Mouse (Mus musculus): ENCODE data around the gene Kmt2d.
A peak's percentile ranks its signal among the peaks of the same experiment; 100 is the strongest.
"Not testable (repeated sequence)": the region's sequence is repeated elsewhere in the genome, so short reads cannot be mapped to it uniquely, and the experiment has no call there.

Kmt2d gene

DNA sequence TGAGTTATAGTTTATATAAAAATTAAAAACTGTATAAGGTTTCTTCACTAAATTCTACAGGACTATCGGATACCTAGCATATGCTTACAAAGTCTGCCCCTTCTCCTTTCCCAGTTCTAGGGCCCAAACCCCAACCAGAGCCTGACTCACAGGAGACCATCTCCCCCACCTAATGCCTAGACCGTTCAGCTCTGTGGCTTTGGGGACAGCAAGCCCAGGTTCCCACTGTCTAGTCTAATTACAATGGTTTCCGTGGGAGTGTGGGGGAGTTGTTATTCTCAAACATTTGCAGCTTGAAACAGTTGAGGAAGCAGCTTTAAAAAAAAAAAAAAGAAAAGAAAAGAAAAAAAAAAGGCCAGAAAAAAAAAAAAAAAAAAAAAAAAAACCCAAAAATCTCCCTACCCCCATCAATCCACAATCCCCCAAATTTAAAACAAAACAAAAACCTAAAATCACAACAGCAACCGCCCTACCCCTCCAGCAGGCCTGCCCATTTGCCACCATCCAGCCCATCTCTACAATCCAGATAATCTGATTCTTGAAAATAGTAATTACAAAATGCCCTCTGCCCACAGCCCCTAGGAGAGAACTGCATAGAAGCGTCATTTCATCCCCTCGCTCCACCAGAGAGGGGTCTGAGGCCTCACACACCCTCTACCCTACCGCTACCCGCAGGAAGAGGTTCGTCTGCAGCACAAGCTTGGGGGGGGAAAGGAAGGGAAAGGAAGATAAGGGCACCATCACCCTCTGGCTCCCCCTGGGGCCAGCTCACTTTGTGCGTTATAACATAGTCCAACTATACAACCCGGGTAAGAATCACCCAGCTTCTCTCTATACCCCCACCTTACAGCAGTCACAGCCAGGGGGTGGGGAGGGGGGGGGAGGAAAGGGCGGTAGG, 38.6 kb downstream of the Kmt2d start:
- DNase-seq (ENCODE audit: low read depth, low spot score) = no peak

DNA sequence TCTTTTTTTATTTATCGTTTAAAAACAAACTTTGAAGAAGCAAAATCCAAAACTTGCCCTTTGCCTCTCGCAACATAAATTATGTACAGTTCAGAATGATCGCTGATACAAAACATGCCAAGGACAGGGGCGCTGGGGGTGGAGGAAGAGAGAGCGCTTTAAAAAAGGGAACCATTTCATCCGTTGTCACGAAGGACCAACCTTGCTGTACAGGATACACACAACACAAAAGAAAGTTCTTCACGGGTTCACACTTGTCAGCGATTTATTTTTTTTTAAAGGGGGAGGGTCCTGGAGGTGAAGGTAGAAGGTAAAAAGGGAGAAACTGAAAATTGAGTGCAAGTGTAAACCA, 39.3 kb downstream of the Kmt2d start:
- DNase-seq (ENCODE audit: low read depth, low spot score) = no peak

DNA sequence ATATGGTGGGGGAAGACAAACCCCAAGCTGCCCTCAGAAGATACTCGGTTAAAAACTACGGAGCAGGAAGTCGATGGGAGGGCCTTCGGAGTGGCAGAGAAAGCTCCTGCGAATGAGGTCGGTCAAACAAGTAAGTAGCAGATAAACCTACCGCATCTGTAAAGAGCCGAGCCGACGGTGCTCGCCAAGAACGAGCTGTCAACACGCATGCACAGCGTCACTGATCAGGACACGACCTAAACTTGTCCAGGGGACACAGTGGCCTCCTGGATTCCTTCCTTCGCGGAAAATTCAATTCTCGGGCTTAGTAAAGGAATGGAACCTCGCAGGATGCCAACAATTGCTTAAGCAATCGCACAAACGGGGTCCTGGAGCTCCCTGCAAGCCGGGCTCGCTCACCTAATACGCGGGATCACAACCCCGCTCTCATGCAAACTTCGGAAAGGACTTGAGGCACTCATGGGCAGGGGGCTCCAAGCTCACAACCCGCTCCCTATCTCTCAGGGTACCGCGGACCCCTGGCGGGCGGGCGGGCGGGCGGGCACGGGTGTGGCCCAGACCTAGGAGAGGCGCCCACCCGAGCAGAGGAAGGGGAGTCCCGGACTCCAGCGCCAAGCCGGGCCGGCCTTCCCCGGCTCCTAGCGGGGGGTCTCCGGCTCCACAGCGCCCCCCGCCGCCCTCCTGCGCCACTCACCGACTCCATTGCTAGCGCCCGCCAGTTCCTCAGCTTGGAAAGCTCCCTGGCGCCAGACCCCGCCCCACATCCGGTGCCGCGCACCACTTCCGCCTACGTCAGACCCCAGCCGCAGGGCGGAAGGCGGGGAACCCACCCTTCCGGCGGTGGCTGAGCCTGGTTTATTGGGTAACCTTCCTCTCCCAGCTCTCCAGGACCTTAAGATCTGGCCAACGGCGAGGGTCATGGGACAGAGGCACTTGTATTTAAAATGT, 40.0 kb downstream of the Kmt2d start, which contains the start of gene Prkag1:
Gene Prkag1 (minus strand): TSS at position 786 of the 948 bp plus-strand sequence.
- peak; percentile 97 for DNase-seq (ENCODE audit: low read depth, low spot score)

DNA sequence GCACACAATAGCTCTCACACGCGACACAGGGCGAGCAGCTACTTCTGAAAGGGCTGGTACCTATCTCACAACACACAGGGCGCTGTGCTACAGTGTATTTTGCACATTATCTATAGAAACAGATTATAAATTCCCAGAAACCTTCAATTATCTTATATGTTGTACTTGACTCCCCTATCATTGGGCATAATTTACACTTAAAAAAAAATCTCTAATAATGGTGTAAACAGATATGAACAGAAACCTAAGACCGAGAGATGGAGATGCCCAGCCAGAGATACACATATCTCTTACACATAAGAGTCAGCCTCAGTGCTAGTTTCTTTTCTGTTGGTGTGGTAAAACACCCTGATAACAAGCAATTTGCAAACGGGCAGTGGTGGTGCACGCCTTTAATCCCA, 43.4 kb downstream of the Kmt2d start:
- no peak for DNase-seq (ENCODE audit: low read depth, low spot score)

DNA sequence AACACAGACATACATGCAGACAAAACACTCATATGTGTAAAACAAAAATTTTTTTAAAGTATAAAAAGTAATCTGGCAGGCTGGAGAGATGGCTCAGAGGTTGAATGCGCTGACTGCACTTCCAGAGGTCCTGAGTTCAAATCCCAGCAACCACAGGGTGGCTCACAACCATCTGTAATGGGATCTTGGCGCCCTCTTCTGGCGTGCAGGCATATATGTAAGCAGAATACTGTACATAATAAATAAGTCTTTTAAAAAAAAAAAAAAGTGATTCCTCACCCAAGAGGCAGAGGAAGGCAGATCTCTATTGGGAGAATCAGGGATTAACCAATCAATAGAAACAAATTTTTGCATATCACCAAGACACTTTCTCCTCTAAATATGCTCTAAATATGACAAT, 47.6 kb downstream of the Kmt2d start:
- no peak for DNase-seq (ENCODE audit: low read depth, low spot score)

DNA sequence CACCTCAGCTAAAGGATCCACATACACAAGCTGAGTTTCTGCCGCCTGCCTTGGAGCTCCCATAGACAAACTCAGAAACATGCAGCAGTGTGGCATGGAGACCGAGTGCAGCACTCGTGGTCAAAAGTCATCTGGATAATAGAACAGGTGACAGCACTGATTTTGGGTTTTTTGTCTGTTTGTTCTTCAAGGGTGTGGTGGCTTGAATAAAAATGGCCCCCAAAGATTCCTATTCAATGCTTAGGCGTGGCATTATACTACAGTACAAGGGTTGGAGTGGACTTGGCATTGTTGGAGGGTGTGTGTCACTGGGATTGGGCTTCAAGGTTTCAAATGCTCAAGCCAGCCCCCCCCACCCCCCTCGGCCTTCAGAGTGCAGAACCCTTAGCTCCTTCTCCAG, 48.9 kb downstream of the Kmt2d start:
- no peak for DNase-seq (ENCODE audit: low read depth, low spot score)

DNA sequence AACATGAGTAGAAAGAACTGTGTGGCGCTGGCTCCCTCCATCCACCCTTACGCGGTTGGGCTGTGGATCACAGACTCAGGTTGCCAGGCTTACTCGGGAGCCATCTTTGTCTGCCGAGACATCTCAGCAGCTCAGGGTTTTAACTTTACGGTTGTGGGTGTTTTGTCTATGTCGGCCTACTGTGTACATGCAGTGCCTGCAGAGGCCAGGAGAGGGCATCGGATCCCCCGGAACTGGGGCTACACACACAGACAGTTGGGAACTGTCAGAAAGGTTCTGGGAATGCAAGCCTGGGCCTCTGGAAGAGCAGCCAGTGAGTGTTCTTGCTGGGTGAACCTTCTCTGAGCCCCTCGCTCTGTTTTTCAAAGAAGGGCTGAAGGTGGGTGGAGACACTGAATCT, 49.6 kb downstream of the Kmt2d start:
- peak; percentile 47 for DNase-seq (ENCODE audit: low read depth, low spot score)

DNA sequence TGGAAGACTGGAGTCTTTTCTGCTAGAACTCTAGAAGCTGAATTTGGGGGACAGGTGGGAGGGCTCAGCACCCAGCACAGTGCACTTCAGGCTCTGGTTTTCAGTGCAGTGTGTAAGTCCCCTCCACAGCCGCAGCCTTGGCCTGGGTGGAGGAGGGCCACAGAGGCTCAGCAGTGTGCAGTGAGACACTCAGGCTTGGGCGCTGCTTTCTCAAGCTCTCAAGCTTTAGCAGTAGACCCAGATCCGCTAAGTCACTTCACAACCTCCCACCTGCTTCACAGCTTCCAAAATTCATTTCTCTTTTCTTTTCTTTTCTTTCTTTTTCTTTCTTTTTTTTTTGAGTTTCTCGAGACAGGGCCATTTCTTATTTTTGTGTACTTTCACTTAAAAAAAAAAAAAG, 50.1 kb downstream of the Kmt2d start:
- DNase-seq (ENCODE audit: low read depth, low spot score) = peak; percentile 51

DNA sequence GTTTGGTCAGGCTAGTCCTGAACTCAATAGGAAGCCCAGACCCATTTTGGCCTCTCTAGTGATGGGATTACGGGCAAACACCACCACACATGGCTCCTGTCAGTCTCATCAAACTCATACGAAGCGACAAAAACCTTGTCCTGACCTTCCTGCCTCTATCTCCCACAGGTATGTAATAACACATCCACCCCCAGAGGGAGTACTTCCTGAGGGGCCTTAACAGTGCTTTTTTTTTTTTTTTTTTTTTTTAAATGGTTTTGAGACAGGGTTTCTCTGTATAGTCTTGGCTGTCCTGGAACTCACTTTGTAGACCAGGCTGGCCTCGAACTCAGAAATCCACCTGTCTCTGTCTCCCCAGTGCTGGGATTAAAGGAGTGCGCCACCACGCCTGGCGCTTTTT, 52.8 kb downstream of the Kmt2d start:
- DNase-seq (ENCODE audit: low read depth, low spot score) = no peak

DNA sequence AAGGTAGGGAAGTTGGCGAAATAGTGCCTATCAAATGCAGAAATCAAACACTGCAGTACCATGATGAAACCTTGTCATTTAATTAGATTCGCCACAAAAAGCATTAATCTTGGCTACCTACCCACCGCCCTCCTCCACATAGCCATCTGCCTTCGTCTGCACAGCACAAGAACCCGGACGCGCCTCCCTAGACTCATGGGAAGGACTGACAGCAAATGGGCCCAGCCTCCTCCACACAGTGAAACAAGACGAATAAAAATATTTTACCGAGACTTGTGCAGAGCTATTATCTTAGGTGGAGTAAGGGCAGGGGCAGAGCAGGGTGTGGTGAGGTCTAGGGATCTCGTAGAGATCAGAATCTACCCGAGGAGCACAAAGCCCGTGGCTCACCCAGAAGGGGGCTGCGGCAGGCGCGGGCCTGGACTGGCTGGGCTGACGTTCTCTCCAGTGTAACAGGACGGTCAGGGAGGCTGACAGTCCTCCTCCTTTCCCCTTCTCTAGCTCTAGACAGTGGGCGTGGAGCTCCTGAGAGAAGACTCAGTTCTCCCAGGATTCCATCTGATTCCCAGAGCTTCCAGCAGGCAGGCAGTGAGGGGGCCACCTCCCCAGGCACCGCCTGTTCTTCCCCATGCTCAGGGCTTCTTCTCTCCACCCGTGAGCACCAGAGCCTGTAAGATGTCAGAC, 58.1 kb downstream of the Kmt2d start:
- DNase-seq (ENCODE audit: low read depth, low spot score) = peak; percentile 91

DNA sequence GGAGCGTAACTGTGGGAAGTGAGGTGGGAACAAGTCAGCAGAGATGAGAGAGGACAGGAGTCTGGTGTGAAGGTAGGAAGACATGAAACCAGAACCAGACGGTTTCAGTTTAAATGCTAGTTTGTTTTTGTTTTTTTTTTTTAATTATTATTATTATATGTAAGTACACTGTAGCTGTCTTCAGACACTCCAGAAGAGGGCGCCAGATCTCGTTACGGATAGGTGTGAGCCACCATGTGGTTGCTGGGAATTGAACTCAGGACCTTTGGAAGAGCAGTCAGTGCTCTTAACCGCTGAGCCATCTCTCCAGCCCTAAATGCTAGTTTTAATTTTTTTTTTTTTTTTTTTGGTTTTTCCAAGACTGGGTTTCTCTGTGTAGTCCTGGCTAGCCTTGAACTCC, 60.8 kb downstream of the Kmt2d start:
- DNase-seq (ENCODE audit: low read depth, low spot score) = not testable (repeated sequence)

DNA sequence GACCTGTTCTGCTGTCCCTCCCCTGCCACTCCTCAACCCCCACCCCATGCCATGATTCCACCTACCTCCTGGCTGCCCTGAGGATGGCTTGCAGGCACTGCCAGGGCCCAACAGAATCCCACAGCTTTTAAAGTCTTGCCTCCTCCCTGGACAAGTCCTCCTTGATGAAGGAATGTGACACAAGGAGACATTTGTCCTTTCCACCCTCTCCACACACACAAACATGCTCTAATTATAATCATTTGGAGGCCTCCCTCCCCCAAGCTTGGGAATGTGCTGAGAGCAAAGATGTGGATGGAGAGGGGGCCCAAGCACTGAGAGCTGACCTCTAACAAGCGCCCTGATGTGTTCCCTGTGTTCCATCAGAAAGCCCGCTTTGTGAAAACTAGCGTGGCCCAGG, 61.6 kb downstream of the Kmt2d start, which contains the start of gene Ddn:
Gene Ddn (minus strand): TSS at position 101 of the 400 bp plus-strand sequence.
- peak; percentile 25 for DNase-seq (ENCODE audit: low read depth, low spot score)

DNA sequence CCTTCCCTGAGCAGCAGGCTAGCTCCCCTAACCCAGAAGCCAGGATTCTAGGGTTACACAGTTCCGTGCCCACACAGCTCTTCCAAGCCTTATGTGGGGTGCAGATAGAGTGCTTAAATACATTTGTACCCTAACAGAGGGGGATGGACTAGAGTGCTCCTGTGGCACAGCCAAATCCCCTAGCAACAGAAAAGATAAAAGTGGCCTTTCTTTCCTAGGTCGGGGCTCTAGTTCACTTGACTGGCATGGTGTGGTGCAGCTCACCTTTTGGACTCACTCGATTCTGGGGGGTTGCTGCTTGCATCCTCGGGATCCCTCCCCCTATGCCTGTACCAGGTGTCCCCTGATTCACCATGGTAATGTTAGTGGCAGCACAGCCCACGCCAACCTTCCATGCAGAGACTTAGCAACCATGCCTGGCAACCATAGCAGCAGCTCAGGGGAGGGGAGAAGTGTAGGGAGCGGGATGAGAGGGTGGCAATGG, 62.3 kb downstream of the Kmt2d start:
- DNase-seq (ENCODE audit: low read depth, low spot score) = peak; percentile 97

DNA sequence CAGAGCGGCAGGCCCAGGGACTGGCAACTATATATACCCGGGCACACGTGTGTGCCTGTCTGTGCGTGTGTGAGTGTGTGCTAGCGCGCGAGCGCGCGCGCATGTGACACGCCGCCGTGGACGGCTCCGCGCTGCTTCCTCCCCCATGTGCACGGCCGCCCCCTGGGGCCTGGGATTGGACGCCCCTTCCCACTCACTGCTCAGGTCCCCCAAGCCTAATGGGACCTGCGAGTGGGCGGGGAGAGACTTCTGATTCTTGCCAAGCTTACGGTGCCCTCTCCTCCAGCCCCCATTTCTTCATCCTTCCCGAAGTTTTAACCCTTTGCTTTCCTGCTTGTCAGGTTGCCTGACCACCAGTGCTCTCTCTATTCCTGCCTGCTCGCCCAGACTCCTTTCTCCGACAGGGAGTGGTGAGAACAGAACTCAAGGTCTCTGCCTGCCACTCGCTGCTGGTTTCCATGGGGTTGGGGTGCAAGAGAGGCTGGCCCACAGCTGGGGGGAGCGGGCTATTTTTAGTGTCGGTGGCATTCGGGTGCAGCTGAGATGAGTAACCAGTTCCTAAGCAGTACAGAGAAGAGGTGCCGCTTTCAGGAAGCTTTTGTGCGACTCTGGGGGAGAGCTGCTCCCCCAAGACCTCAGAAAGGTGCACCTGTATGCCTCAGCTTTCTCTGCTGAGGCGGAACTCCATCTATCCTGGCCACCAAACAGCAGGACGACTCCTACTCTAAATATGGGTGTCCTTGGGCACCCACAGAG, 62.9 kb downstream of the Kmt2d start:
- DNase-seq (ENCODE audit: low read depth, low spot score) = peak; percentile 91

DNA sequence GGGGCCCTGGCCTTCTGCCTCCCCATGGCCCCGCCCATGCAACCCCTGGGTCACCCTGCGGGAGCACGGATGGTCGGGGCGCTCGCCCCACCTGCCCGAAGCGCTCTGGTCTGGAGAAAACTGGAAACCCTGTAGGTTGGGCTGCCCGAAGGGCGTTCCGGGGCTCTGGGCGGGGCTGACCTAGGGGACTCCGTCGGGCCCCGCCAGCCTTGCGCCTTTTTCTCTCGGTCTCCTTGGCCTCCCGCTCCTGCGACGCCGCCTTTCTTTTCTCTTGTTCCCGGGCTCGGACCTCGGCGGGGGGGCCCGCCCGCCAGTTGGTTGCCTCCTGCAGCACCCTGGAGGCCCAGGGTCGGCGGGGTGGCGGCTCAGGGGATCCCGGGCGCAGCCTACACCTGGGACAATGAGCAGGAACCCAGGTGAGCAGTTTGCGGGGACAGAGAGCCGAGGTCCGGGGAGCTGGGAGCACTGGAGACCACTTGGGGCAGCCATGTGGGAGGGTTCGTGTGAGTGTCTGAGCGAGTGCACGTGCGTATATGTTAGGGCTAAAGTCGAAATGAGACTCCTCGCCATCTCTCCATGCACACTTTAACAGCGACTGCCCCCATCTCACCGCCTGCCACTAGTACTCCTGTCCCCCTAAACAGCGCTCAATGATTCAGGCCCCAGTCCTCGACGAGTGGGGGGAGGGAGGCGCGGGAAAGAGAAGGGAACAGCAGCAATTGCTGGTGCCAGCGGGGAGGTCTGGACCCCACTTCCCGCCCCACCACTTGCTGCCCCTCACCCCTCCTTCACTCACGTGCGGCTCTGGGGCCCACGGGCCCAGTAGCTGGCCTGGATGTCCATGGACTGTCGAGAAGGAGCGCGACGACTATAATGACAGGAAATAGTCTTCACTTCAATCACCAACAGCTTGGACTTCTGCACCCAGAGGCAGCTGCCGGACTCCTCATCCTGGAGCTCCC, 63.9 kb downstream of the Kmt2d start:
- DNase-seq (ENCODE audit: low read depth, low spot score) = peak; percentile 39

DNA sequence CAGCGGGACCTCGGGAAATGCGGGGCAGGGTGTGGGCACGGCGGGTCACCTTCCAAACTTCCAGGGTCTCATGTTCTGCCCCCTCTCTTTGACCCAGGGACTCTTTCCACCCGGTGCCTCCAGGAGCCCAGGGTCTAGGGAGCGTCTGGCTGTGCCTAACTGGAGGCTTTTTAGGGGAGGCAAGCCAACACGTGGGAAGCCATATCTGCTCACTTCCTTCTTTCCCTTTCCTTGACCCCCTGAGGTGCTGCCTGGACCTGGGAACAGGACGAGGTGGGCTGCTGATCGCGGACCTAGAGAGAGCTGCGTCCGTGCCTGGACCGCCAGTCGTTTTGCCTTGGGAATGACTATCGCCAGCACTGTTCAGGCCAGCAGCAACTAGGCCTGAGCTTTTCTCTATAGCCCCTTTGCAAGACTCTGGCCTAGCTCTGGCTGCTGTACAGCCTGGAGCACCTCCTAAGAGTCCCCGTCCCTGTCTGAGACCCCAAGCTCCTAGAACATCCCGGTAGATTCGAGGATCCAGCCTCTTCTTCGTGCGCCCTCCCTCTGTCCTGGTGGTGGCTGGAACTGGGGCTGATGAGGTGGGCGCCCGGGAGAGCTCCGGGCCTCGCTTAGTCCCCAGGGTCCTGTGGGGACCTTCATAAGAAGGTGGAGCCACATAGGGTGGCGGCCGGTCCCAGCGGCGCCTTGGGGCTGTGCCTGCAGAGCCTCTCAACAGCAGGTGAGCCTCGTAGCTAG, 64.8 kb downstream of the Kmt2d start:
- no peak for DNase-seq (ENCODE audit: low read depth, low spot score)

DNA sequence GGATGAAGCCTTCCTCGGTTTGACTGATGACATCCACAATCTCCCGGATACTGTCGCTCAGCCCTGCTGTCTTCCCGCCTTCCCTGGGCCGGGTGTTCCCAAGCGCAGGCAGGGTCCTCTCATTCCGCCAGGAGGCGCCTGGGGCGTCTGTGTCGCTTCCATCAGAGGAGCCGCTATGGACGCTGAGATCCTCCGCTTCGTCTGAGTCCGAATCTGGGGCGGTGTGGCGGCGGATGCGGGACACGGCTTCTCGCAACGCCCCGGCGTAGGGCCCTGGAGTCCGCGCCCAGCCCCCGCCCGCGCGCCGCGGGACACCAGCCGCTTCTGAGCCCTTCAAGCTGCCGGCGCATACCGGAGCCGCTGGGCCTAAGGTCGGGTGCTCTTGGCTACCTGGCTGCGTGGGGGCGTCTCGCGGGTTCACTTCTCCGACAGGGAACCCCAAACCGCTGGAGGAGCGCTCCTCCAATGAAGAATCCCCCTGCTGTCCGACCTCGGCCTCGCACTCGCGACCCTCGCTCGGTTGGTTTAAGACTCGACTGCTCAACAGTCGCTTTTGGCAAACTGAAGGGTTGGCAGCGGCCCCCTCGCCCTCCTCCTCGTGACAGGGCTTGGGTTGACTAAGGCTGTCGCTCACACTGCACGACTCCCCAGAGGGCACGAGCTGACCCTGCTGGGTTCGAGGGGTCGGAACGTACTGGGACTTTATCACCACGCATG, 65.5 kb downstream of the Kmt2d start:
- peak; percentile 85 for DNase-seq (ENCODE audit: low read depth, low spot score)

DNA sequence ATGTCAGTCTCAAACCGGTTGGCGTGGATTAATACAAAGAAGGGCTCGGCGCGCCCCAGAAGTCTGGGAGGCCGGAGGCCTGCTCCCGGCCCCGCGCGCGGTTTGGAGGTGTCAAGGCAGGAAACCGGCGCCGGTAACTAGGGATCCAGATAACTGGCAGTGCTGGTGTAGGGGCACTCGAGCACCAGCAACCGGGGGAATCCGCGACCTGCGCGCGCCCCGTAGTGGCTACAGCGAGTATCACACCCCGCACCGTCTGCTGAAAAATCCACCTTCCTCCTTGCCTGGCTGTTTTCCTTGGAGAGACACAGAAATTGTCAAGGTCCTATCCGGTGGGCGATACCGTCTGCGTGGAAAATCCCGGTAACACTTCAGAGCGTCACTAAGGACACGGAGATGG, 67.0 kb downstream of the Kmt2d start:
- peak; percentile 86 for DNase-seq (ENCODE audit: low read depth, low spot score)

Data from brain, adult 2 months (tissue).